Mouse (Mus musculus): ENCODE data around the gene Ppp2r3c. TPM values are rescaled to one million over a fixed set of nuclear protein-coding genes. Genes with fewer than 3 reads are reported as not detected.
"Not testable (repeated sequence)": the region's sequence is repeated elsewhere in the genome, so short reads cannot be mapped to it uniquely, and the experiment has no call there.

Ppp2r3c gene
- polyA plus RNA-seq, 1 experiment = not detected

- H3K4me3 ChIP-seq (ENCODE audit: insufficient read depth, low read depth, low read length) = no peak overlapping the region
- 83% methylated on average over 3 of the region's 3 CpGs for WGBS
These were observed 1.9 kb downstream of the Ppp2r3c start for GRCm38 (mm10) chr12:55300820-55301351.

GRCm38 (mm10) chr12:55299336-55299735 lies 3.5 kb downstream of the Ppp2r3c start, which contains the start of gene 1110008L16Rik:
TSS of gene 1110008L16Rik (plus strand) at chr12:55299577.
- no peak within 1 kb of the TSS for H3K27ac ChIP-seq (ENCODE audit: insufficient read depth, low read depth, low read length)
- H3K4me3 ChIP-seq (ENCODE audit: insufficient read depth, low read depth, low read length) = no peak within 1 kb of the TSS
- 88% methylated on average over 5 of the region's 5 CpGs for WGBS
- peaks cover 6% of the 10 kb centered on the region for H3K4me1 ChIP-seq (ENCODE audit: control insufficient read depth, insufficient read depth, low read length)
- TF ChIP-seq POLR2A (IDR thresholded peaks at IDR 0.05; ENCODE audit: insufficient read depth, low read depth, low read length) (no peak), CTCF (IDR thresholded peaks at IDR 0.05; ENCODE audit: insufficient read depth, low read depth, low read length) (no peak)

More at GRCm38 (mm10) chr12:55300820-55301351, 1.9 kb downstream of the Ppp2r3c start:
- TF ChIP-seq POLR2A (IDR thresholded peaks at IDR 0.05; ENCODE audit: insufficient read depth, low read depth, low read length) (no peak), CTCF (IDR thresholded peaks at IDR 0.05; ENCODE audit: insufficient read depth, low read depth, low read length) (no peak)
- Histone ChIP-seq H3K4me1 (ENCODE audit: control insufficient read depth, insufficient read depth, low read length) (peaks cover 6% of the 10 kb centered on the region), H3K27ac (ENCODE audit: insufficient read depth, low read depth, low read length) (no peak overlapping the region)

GRCm38 (mm10) chr12:55298112-55298511 lies 4.7 kb downstream of the Ppp2r3c start:
- Histone ChIP-seq H3K27ac (ENCODE audit: insufficient read depth, low read depth, low read length) (no peak overlapping the region), H3K4me3 (ENCODE audit: insufficient read depth, low read depth, low read length) (no peak overlapping the region), H3K4me1 (ENCODE audit: control insufficient read depth, insufficient read depth, low read length) (peaks cover 6% of the 10 kb centered on the region)
- TF ChIP-seq CTCF (IDR thresholded peaks at IDR 0.05; ENCODE audit: insufficient read depth, low read depth, low read length) = no peak
- no peak for TF ChIP-seq POLR2A (IDR thresholded peaks at IDR 0.05; ENCODE audit: insufficient read depth, low read depth, low read length)
- WGBS = 75% methylated on average over 9 of the region's 9 CpGs

- H3K4me1 ChIP-seq (ENCODE audit: control insufficient read depth, insufficient read depth, low read length); H3K27ac ChIP-seq (ENCODE audit: insufficient read depth, low read depth, low read length); H3K4me3 ChIP-seq (ENCODE audit: insufficient read depth, low read depth, low read length): not testable (repeated sequence)
- 91% methylated on average over 3 of the region's 6 CpGs for WGBS
These were observed 25.2 kb downstream of the Ppp2r3c start for GRCm38 (mm10) chr12:55277583-55277982.

GRCm38 (mm10) chr12:55272243-55272642 lies 30.6 kb downstream of the Ppp2r3c start:
- no peak for TF ChIP-seq POLR2A (IDR thresholded peaks at IDR 0.05; ENCODE audit: insufficient read depth, low read depth, low read length)
- no peak for TF ChIP-seq CTCF (IDR thresholded peaks at IDR 0.05; ENCODE audit: insufficient read depth, low read depth, low read length)
- H3K4me1 ChIP-seq (ENCODE audit: control insufficient read depth, insufficient read depth, low read length) = no peaks in the 10 kb centered on the region
- no peak overlapping the region for H3K4me3 ChIP-seq (ENCODE audit: insufficient read depth, low read depth, low read length)
- WGBS = 86% methylated on average over 3 of the region's 3 CpGs
- no peak overlapping the region for H3K27ac ChIP-seq (ENCODE audit: insufficient read depth, low read depth, low read length)

- not testable (repeated sequence) for H3K4me1 ChIP-seq (ENCODE audit: control insufficient read depth, insufficient read depth, low read length); H3K4me3 ChIP-seq (ENCODE audit: insufficient read depth, low read depth, low read length); H3K27ac ChIP-seq (ENCODE audit: insufficient read depth, low read depth, low read length)
- no CpG with 5 or more reads among the region's 5 CpGs for WGBS
These were observed 39.4 kb downstream of the Ppp2r3c start for GRCm38 (mm10) chr12:55263385-55263784.

- not testable (repeated sequence) for H3K4me3 ChIP-seq (ENCODE audit: insufficient read depth, low read depth, low read length); H3K4me1 ChIP-seq (ENCODE audit: control insufficient read depth, insufficient read depth, low read length); H3K27ac ChIP-seq (ENCODE audit: insufficient read depth, low read depth, low read length)
- no CpG with 5 or more reads among the region's 8 CpGs for WGBS
These were observed 40.8 kb downstream of the Ppp2r3c start for GRCm38 (mm10) chr12:55261950-55262349.

- not testable (repeated sequence) for H3K27ac ChIP-seq (ENCODE audit: insufficient read depth, low read depth, low read length); H3K4me1 ChIP-seq (ENCODE audit: control insufficient read depth, insufficient read depth, low read length); H3K4me3 ChIP-seq (ENCODE audit: insufficient read depth, low read depth, low read length)
- no CpG with 5 or more reads among the region's 8 CpGs for WGBS
These were observed 60.6 kb downstream of the Ppp2r3c start for GRCm38 (mm10) chr12:55242243-55242642.

GRCm38 (mm10) chr12:55230520-55230861 lies 72.3 kb downstream of the Ppp2r3c start:
- H3K4me1 ChIP-seq (ENCODE audit: control insufficient read depth, insufficient read depth, low read length); H3K27ac ChIP-seq (ENCODE audit: insufficient read depth, low read depth, low read length): not testable (repeated sequence)
- H3K4me3 ChIP-seq (ENCODE audit: insufficient read depth, low read depth, low read length) = peak overlapping the region; percentile 45
- WGBS = 2% methylated on average over 14 of the region's 25 CpGs

GRCm38 (mm10) chr12:55229626-55230519 lies 72.9 kb downstream of the Ppp2r3c start, which contains the start of gene Srp54c:
TSS of gene Srp54c (plus strand) at chr12:55230168.
- not testable (repeated sequence) for H3K27ac ChIP-seq (ENCODE audit: insufficient read depth, low read depth, low read length); H3K4me1 ChIP-seq (ENCODE audit: control insufficient read depth, insufficient read depth, low read length)
- WGBS = no CpG with 5 or more reads among the region's 57 CpGs
- H3K4me3 ChIP-seq (ENCODE audit: insufficient read depth, low read depth, low read length) = peak within 1 kb of the TSS; percentile 45

Other genes with a start within 250 kb of the Ppp2r3c start
- gene 2700097O09Rik, start 222.9 kb downstream of the Ppp2r3c start, polyA plus RNA-seq (2012; ENCODE audit: insufficient read depth, insufficient read length, low replicate concordance, missing spikeins) = not detected in 2 replicates
- 183 TPM in 1 of 2 replicates, not detected in the other for gene Srp54a, start 222.7 kb downstream of the Ppp2r3c start, polyA plus RNA-seq (2012; ENCODE audit: insufficient read depth, insufficient read length, low replicate concordance, missing spikeins)
- not detected in 2 replicates for gene Fam177a, start 178.5 kb downstream of the Ppp2r3c start, polyA plus RNA-seq (2012; ENCODE audit: insufficient read depth, insufficient read length, low replicate concordance, missing spikeins)
- gene Srp54b, start 147.9 kb downstream of the Ppp2r3c start, polyA plus RNA-seq (2012; ENCODE audit: insufficient read depth, insufficient read length, low replicate concordance, missing spikeins) = not detected in 2 replicates
- not detected in 2 replicates for gene 1700047I17Rik2, start 103.4 kb downstream of the Ppp2r3c start, polyA plus RNA-seq (2012; ENCODE audit: insufficient read depth, insufficient read length, low replicate concordance, missing spikeins)
- not detected in 2 replicates for gene Srp54c, start 72.8 kb downstream of the Ppp2r3c start, polyA plus RNA-seq (2012; ENCODE audit: insufficient read depth, insufficient read length, low replicate concordance, missing spikeins)
- gene 1110008L16Rik, start 3.4 kb downstream of the Ppp2r3c start, polyA plus RNA-seq (2012; ENCODE audit: insufficient read depth, insufficient read length, low replicate concordance, missing spikeins) = not detected in 2 replicates
- not detected in 2 replicates for gene Psma6, start 81.2 kb upstream of the Ppp2r3c start, polyA plus RNA-seq (2012; ENCODE audit: insufficient read depth, insufficient read length, low replicate concordance, missing spikeins)
- gene Nfkbia, start 189.6 kb upstream of the Ppp2r3c start, polyA plus RNA-seq (2012; ENCODE audit: insufficient read depth, insufficient read length, low replicate concordance, missing spikeins) = not detected in 2 replicates